Mouse (Mus musculus) liver, embryonic 13.5 days (tissue): ENCODE results near the gene Anks6. TPM values are rescaled to one million over a fixed set of nuclear protein-coding genes. Genes with fewer than 3 reads are reported as not detected.

Experiments
- polyA plus RNA-seq: library from polyadenylated mRNA; unstranded; fragments of >200 nt; fragmentation: Nextera tagmentation; extraction: Ambion mirVana; gene quantifications from 2 replicates; pipeline ENCODE4 v1.2.1, GENCODE M21; 2015

Gene Anks6
- polyA plus RNA-seq, 1 experiment from 2014 or later: 0.10 TPM

Other genes with a start within 250 kb of the Anks6 start
- gene Gabbr2, start 65.6 kb downstream of the Anks6 start, polyA plus RNA-seq: 0.09 TPM in 2 replicates
- 0.40 and 0.56 TPM in 2 replicates for gene Galnt12, start 34.5 kb upstream of the Anks6 start, polyA plus RNA-seq
- gene Col15a1, start 150.7 kb upstream of the Anks6 start, polyA plus RNA-seq: 0.36 and 0.37 TPM in 2 replicates